Mouse (Mus musculus) kidney, embryonic 15.5 days (tissue): Measurements from ENCODE around the gene Creg2. TPM values are rescaled to one million over a fixed set of nuclear protein-coding genes. Genes with fewer than 3 reads are reported as not detected.

Source experiments
- ATAC-seq: fragments of 200-750 bp; cut with Nextera tagmentation; replicated peaks from 2 replicates; pipeline ENCODE4 v1.8.0; 2017; ENCODE audit warnings: moderate TSS enrichment; ENCODE audit not compliant: low FRiP score
- H3K27ac ChIP-seq: fragments of 300-500 bp; sonication (generic); 2 replicates; pipeline ENCODE4 v1.5.1; 2015; ENCODE audit warnings: mild to moderate bottlenecking, inconsistent platforms
- H3K27me3 ChIP-seq: fragments of 300-500 bp; sonication (generic); 2 replicates; pipeline ENCODE4 v1.6.1; 2015; ENCODE audit warnings: inconsistent platforms
- H3K36me3 ChIP-seq: fragments of 300-500 bp; sonication (generic); 2 replicates; pipeline ENCODE4 v1.6.1; 2015; ENCODE audit warnings: inconsistent platforms
- H3K4me1 ChIP-seq: fragments of 300-500 bp; sonication (generic); 2 replicates; pipeline ENCODE4 v1.6.1; 2015; ENCODE audit warnings: inconsistent platforms
- H3K4me2 ChIP-seq: fragments of 300-500 bp; sonication (generic); 2 replicates; pipeline ENCODE4 v1.6.1; 2015; ENCODE audit warnings: moderate library complexity, mild to moderate bottlenecking, inconsistent platforms
- H3K4me3 ChIP-seq: fragments of 300-500 bp; sonication (generic); replicated peaks from 2 replicates; pipeline ENCODE4 v1.5.1; 2015; ENCODE audit warnings: mild to moderate bottlenecking, inconsistent platforms
- H3K9ac ChIP-seq: fragments of 300-500 bp; sonication (generic); 2 replicates; pipeline ENCODE4 v1.6.1; 2015; ENCODE audit warnings: mild to moderate bottlenecking, inconsistent platforms
- H3K9me3 ChIP-seq: fragments of 300-500 bp; sonication (generic); replicated peaks from 2 replicates; pipeline ENCODE4 v1.6.1; 2016; ENCODE audit warnings: inconsistent platforms
- WGBS: fragments of 180-500 bp; shearing (Covaris S2); methylation state at CpG from one replicate; pipeline ENCODE4 v1.1.7; 2015; ENCODE audit warnings: mixed read lengths; 5-methylcytosine and 5-hydroxymethylcytosine counted together
- polyA plus RNA-seq: library from polyadenylated mRNA; unstranded; fragments of >200 nt; fragmentation: Nextera tagmentation; extraction: Ambion mirVana; gene quantifications from 2 replicates; pipeline ENCODE4 v1.2.1, GENCODE M21; 2015

Gene Creg2
- polyA plus RNA-seq, 1 experiment from 2014 or later, result 0.18 TPM

GRCm38 (mm10) chr1:39649691-39650434 is 1.4 kb downstream of the Creg2 start:
- no peak for ATAC-seq
- H3K9me3 ChIP-seq, result no peaks in the 10 kb centered on the region
- H3K4me3 ChIP-seq, result peak overlapping the region; percentile 52
- peak overlapping the region; percentile 95 for H3K4me2 ChIP-seq
- no peaks in the 10 kb centered on the region for H3K36me3 ChIP-seq
- WGBS, result 16% methylated on average over 17 of the region's 17 CpGs
- H3K27me3 ChIP-seq, result peaks cover 60% of the 10 kb centered on the region
- peak overlapping the region; percentile 31; the same call in 1 of the 2 replicates for H3K9ac ChIP-seq
- peaks cover 24% of the 10 kb centered on the region for H3K4me1 ChIP-seq
- H3K27ac ChIP-seq, result no peak overlapping the region

DNA sequence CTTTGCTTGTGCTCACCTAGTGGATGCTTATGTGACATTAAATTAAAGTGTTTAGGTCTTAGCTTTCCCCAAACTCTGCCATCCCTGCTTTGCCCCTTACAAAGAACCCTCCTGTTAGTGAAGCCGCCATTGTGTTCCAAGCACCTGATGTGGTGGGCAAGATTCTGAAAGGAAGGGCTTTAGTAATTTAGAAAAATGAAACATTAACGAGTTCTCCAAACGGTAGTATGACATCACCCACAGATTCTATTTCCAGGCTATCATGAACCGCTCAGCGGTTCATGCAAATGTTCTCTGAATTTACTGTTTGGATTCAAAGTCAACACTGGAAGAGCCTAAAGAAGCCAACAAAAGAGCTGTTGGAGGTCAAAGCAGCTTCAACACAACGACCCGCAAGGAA is 2.7 kb downstream of the Creg2 start:
- peaks cover 60% of the 10 kb centered on the region for H3K27me3 ChIP-seq
- H3K36me3 ChIP-seq, result no peaks in the 10 kb centered on the region
- H3K4me1 ChIP-seq, result peaks cover 24% of the 10 kb centered on the region
- no peak for ATAC-seq
- no peak overlapping the region for H3K4me3 ChIP-seq
- H3K4me2 ChIP-seq, result no peak overlapping the region
- 86% methylated on average over 7 of the region's 7 CpGs for WGBS
- H3K27ac ChIP-seq, result no peak overlapping the region
- no peaks in the 10 kb centered on the region for H3K9me3 ChIP-seq
- no peak overlapping the region for H3K9ac ChIP-seq

GRCm38 (mm10) chr1:39645905-39646759 is 5.1 kb downstream of the Creg2 start:
- H3K27me3 ChIP-seq, result peaks cover 36% of the 10 kb centered on the region

GRCm38 (mm10) chr1:39644333-39644732 is 6.9 kb downstream of the Creg2 start:
- no peak overlapping the region for H3K4me3 ChIP-seq
- H3K36me3 ChIP-seq, result no peaks in the 10 kb centered on the region
- H3K27ac ChIP-seq, result no peak overlapping the region
- peaks cover 19% of the 10 kb centered on the region for H3K27me3 ChIP-seq
- no peaks in the 10 kb centered on the region; the same call in 1 of the 2 replicates for H3K9me3 ChIP-seq
- no peak overlapping the region for H3K9ac ChIP-seq
- no peak overlapping the region for H3K4me2 ChIP-seq
- no peak for ATAC-seq
- WGBS, result 80% methylated on average over 1 of the region's 1 CpGs
- peaks cover 8% of the 10 kb centered on the region for H3K4me1 ChIP-seq

More at GRCm38 (mm10) chr1:39645905-39646759, 5.1 kb downstream of the Creg2 start:
- Histone ChIP-seq H3K27ac (no peak overlapping the region), H3K9me3 (no peaks in the 10 kb centered on the region; the same call in 1 of the 2 replicates), H3K36me3 (no peaks in the 10 kb centered on the region), H3K4me1 (peaks cover 23% of the 10 kb centered on the region), H3K4me3 (no peak overlapping the region), H3K9ac (no peak overlapping the region), H3K4me2 (no peak overlapping the region)
- WGBS, result 50% methylated on average over 8 of the region's 8 CpGs
- ATAC-seq, result 0 out of 2 replicates have a peak, but pooled peaks have one; percentile 26

GRCm38 (mm10) chr1:39641667-39642066 is 9.6 kb downstream of the Creg2 start:
- Histone ChIP-seq H3K4me3 (no peak overlapping the region), H3K4me2 (no peak overlapping the region), H3K27me3 (no peaks in the 10 kb centered on the region), H3K9ac (no peak overlapping the region), H3K27ac (no peak overlapping the region), H3K36me3 (no peaks in the 10 kb centered on the region), H3K9me3 (no peaks in the 10 kb centered on the region; the same call in 1 of the 2 replicates), H3K4me1 (peaks cover 10% of the 10 kb centered on the region)
- no peak for ATAC-seq
- 92% methylated on average over 7 of the region's 7 CpGs for WGBS

GRCm38 (mm10) chr1:39637139-39637538 is 14.1 kb downstream of the Creg2 start:
- Histone ChIP-seq H3K4me3 (no peak overlapping the region), H3K9ac (no peak overlapping the region), H3K36me3 (no peaks in the 10 kb centered on the region), H3K4me1 (peaks cover 8% of the 10 kb centered on the region; the same call in 1 of the 2 replicates), H3K27me3 (peaks cover 3% of the 10 kb centered on the region; the same call in 1 of the 2 replicates), H3K4me2 (no peak overlapping the region), H3K9me3 (no peaks in the 10 kb centered on the region; the same call in 1 of the 2 replicates), H3K27ac (no peak overlapping the region)
- WGBS, result 58% methylated on average over 8 of the region's 8 CpGs
- no peak for ATAC-seq

DNA sequence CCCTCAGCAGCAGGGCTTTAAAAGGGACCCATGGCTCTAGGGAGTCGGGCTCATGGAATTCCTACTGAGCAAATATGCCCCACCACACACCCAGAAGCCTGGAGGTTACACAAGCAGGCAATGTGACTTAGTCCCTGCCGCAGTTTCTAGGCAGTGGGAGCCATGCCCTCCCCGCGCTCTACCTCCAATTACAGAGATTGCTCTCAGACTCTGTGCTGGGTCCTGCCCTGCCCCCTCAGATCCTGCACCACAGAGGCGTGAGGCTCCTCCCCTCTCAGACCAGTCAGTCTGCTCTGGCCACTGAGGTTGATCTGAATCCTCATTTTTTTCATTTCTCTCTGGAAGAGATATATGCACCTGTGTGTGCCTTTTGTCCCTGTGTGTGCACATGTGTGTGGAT is 14.6 kb downstream of the Creg2 start:
- Histone ChIP-seq H3K36me3 (no peaks in the 10 kb centered on the region), H3K4me3 (no peak overlapping the region), H3K9ac (no peak overlapping the region), H3K27ac (no peak overlapping the region), H3K27me3 (peaks cover 3% of the 10 kb centered on the region; the same call in 1 of the 2 replicates), H3K9me3 (no peaks in the 10 kb centered on the region; the same call in 1 of the 2 replicates), H3K4me1 (peaks cover 8% of the 10 kb centered on the region; the same call in 1 of the 2 replicates), H3K4me2 (no peak overlapping the region)
- WGBS, result 3% methylated on average over 5 of the region's 5 CpGs
- peak; percentile 69 for ATAC-seq

DNA sequence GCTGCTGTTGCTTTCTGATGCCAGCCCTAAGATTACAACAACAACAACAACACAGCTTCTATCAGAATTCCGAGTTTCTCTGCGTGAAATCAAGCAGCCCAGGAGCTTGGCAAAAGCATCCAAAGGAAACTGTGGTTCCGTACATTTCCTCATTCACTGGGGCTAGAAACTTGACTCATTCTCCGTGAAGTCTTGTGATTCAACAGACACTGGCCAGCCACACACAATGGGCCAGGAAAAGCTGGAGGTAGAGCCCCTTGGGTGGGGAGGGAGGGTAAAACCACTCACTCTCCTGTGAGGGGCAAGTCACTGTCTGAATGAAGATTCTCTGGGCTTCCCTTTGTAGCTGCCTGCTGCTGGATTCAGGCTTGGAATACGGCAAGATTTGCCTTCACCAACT is 15.1 kb downstream of the Creg2 start:
- Histone ChIP-seq H3K27me3 (peaks cover 3% of the 10 kb centered on the region; the same call in 1 of the 2 replicates), H3K4me3 (no peak overlapping the region), H3K4me2 (no peak overlapping the region), H3K36me3 (no peaks in the 10 kb centered on the region), H3K9ac (no peak overlapping the region), H3K27ac (no peak overlapping the region), H3K9me3 (no peaks in the 10 kb centered on the region), H3K4me1 (peaks cover 8% of the 10 kb centered on the region; the same call in 1 of the 2 replicates)
- WGBS, result 38% methylated on average over 5 of the region's 5 CpGs
- ATAC-seq, result no peak

DNA sequence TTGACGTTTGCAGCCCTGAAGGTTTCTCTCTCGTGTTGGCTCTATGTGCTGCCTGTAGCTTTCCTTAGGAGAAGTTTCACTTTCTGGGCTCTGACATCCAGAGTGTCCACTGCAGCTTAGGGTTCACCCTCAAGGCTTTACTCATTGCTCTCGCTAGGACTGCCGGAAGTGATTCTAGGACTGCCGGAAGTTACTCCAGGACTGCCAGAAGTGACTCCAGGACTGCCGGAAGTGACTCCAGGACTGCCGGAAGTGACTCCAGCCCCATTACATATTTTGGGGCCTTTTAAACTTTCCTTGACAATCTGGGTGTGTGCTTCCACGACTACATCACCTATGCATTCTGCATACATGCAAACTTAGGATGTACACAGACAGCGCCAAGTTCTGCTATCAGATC is 22.7 kb downstream of the Creg2 start:
- no peaks in the 10 kb centered on the region for H3K4me1 ChIP-seq

GRCm38 (mm10) chr1:39625491-39625890 is 25.8 kb downstream of the Creg2 start:
- Histone ChIP-seq H3K4me3 (no peak overlapping the region), H3K9ac (no peak overlapping the region), H3K27ac (no peak overlapping the region), H3K36me3 (no peaks in the 10 kb centered on the region), H3K4me2 (no peak overlapping the region), H3K27me3 (no peaks in the 10 kb centered on the region), H3K4me1 (no peaks in the 10 kb centered on the region), H3K9me3 (no peaks in the 10 kb centered on the region; the same call in 1 of the 2 replicates)
- no peak for ATAC-seq
- WGBS, result 47% methylated on average over 3 of the region's 3 CpGs

More for the DNA sequence above, 22.7 kb downstream of the Creg2 start:
- ATAC-seq, result no peak
- no peak overlapping the region for H3K27ac ChIP-seq
- no peaks in the 10 kb centered on the region for H3K36me3 ChIP-seq
- WGBS, result 79% methylated on average over 9 of the region's 9 CpGs
- H3K4me2 ChIP-seq, result no peak overlapping the region
- peaks cover 3% of the 10 kb centered on the region; the same call in 1 of the 2 replicates for H3K27me3 ChIP-seq
- H3K9me3 ChIP-seq, result no peaks in the 10 kb centered on the region
- no peak overlapping the region for H3K4me3 ChIP-seq
- no peak overlapping the region for H3K9ac ChIP-seq

DNA sequence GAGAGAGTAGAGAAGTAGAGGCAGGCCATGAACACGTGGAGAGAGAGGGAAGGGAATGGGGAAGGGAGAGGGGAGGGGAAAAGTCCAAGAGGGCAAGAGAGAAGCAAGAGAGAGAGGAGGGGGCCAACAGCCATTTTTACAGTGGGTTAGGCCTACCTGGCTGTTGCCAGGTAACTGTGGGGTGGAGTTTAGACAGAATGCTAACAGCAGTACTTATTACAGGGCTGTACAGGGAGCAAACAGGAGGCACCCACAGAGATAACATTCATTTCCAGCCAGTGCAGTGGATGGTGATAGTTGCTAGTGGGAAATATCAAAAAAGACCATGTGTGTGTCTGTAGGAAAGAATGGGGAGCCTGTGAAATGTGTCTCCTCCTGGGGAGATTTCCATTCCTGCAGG is 27.5 kb downstream of the Creg2 start:
- H3K4me1 ChIP-seq, result peaks cover 6% of the 10 kb centered on the region
- 59% methylated on average over 1 of the region's 1 CpGs for WGBS
- no peaks in the 10 kb centered on the region for H3K27me3 ChIP-seq
- H3K9me3 ChIP-seq, result no peaks in the 10 kb centered on the region; the same call in 1 of the 2 replicates
- H3K4me3 ChIP-seq, result no peak overlapping the region
- no peaks in the 10 kb centered on the region for H3K36me3 ChIP-seq
- no peak overlapping the region for H3K4me2 ChIP-seq
- ATAC-seq, result no peak
- no peak overlapping the region for H3K9ac ChIP-seq
- H3K27ac ChIP-seq, result no peak overlapping the region

GRCm38 (mm10) chr1:39623106-39623505 is 28.2 kb downstream of the Creg2 start:
- Histone ChIP-seq H3K4me3 (no peak overlapping the region), H3K36me3 (no peaks in the 10 kb centered on the region), H3K27me3 (no peaks in the 10 kb centered on the region), H3K4me2 (no peak overlapping the region), H3K4me1 (peaks cover 10% of the 10 kb centered on the region), H3K9ac (no peak overlapping the region), H3K27ac (no peak overlapping the region), H3K9me3 (no peaks in the 10 kb centered on the region; the same call in 1 of the 2 replicates)
- WGBS, result 89% methylated on average over 5 of the region's 5 CpGs
- ATAC-seq, result no peak
